Mouse (Mus musculus): ENCODE measurements around the gene Zfp62. TPM values are rescaled to one million over a fixed set of nuclear protein-coding genes. Genes with fewer than 3 reads are reported as not detected.
A peak's percentile ranks its signal among the peaks of the same experiment; 100 is the strongest.

Zfp62 gene
- total RNA-seq, 1 experiment, result 25.2 TPM

DNA sequence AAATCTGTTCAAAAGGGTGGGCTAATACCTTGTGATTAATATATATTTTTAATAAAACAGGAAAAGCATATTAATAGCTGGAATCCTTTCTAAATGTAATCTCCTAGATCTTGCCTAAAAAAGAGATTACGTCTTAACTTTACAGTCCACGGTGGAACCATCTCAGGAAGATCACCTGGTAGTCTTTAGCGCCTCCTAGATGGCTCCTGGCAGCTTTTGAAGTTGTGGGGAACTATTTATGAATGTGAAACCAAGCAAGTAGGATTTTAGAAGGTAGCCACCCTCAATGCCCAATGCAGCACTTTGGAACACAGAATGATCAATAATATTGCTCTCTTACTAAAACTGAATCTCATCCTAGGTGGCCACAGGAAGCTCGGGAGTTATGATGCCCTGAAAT is 37.8 kb downstream of the Zfp62 start:
- Histone ChIP-seq H3K9ac (ENCODE audit: insufficient read depth, low read depth, low read length, poor library complexity, severe bottlenecking) (no peak overlapping the region), H3K4me1 (ENCODE audit: control insufficient read depth in 2 of 2, insufficient read depth in 2 of 2, low read length in 2 of 2, poor library complexity in 1 of 2) (peaks cover 0 to 2% of the 10 kb centered on the region in 2 experiments; a peak in 1 of 4 replicates), H3K36me3 (ENCODE audit: control insufficient read depth, insufficient read depth, low read length, poor library complexity, severe bottlenecking) (no peaks in the 10 kb centered on the region), H3K4me3 (ENCODE audit: insufficient read depth in 1 of 2, low read depth in 1 of 2, low read length in 2 of 2, poor library complexity in 1 of 2, severe bottlenecking in 1 of 2) (no peak overlapping the region), H3K9me3 (ENCODE audit: control insufficient read depth, insufficient read depth, low read depth, low read length) (no peaks in the 10 kb centered on the region), H3K27ac (ENCODE audit: insufficient read depth, low read depth, low read length, poor library complexity, severe bottlenecking) (no peak overlapping the region)
- in situ Hi-C loops (cut with MboI; ENCODE audit: low sequenced_read_pairs in 2 of 2, unreplicated experiment in 2 of 2), result no loop called here
- no peak for DNase-seq (ENCODE audit: low read depth, low spot score)
- no peak for TF ChIP-seq HCFC1 (IDR thresholded peaks at IDR 0.05; ENCODE audit: borderline replicate concordance, insufficient read depth, low read length)
- no peak for TF ChIP-seq ZNF384 (IDR thresholded peaks at IDR 0.05; ENCODE audit: low read depth, low read length)
- TF ChIP-seq MAFK (IDR thresholded peaks at IDR 0.05; ENCODE audit: insufficient read depth, low read depth, low read length), result no peak
- no peak for TF ChIP-seq CHD2 (IDR thresholded peaks at IDR 0.05; ENCODE audit: low read depth, low read length)
- TF ChIP-seq ZC3H11A (IDR thresholded peaks at IDR 0.05; ENCODE audit: borderline replicate concordance, low read depth, low read length), result no peak

DNA sequence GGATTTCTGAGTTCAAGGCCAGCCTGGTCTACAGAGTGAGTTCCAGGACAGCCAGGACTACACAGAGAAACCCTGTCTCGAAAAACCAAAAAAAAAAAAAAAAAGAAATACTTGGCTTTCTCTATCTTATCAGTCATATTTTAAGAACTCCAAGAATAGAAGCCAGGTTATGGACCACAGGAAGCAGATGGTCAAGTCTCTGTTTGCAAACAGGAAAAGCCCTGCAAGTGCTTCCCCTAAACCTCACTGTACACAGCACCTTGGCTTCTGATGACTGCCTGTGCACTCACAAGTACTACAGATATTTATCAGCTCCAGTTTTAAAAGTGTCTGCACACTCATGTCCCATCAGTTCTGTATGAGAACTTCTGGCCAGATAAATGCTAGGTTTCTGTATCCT is 38.4 kb downstream of the Zfp62 start:
- H3K4me1 ChIP-seq (ENCODE audit: control insufficient read depth in 2 of 2, insufficient read depth in 2 of 2, low read length in 2 of 2, poor library complexity in 1 of 2), result peaks cover 2% of the 10 kb centered on the region in 2 experiments; a peak in 1 of 4 replicates
- H3K9ac ChIP-seq (ENCODE audit: insufficient read depth, low read depth, low read length, poor library complexity, severe bottlenecking), result no peak overlapping the region
- no peaks in the 10 kb centered on the region for H3K36me3 ChIP-seq (ENCODE audit: control insufficient read depth, insufficient read depth, low read length, poor library complexity, severe bottlenecking)
- in situ Hi-C loops (cut with MboI; ENCODE audit: low sequenced_read_pairs in 2 of 2, unreplicated experiment in 2 of 2), result no loop called here
- no peak for TF ChIP-seq CHD2 (IDR thresholded peaks at IDR 0.05; ENCODE audit: low read depth, low read length)
- TF ChIP-seq HCFC1 (IDR thresholded peaks at IDR 0.05; ENCODE audit: borderline replicate concordance, insufficient read depth, low read length), result no peak
- TF ChIP-seq ZNF384 (IDR thresholded peaks at IDR 0.05; ENCODE audit: low read depth, low read length), result no peak
- TF ChIP-seq MAFK (IDR thresholded peaks at IDR 0.05; ENCODE audit: insufficient read depth, low read depth, low read length), result no peak
- TF ChIP-seq ZC3H11A (IDR thresholded peaks at IDR 0.05; ENCODE audit: borderline replicate concordance, low read depth, low read length), result no peak
- H3K27ac ChIP-seq (ENCODE audit: insufficient read depth, low read depth, low read length, poor library complexity, severe bottlenecking), result no peak overlapping the region
- no peak overlapping the region for H3K4me3 ChIP-seq (ENCODE audit: insufficient read depth in 1 of 2, low read depth in 1 of 2, low read length in 2 of 2, poor library complexity in 1 of 2, severe bottlenecking in 1 of 2)
- no peaks in the 10 kb centered on the region for H3K9me3 ChIP-seq (ENCODE audit: control insufficient read depth, insufficient read depth, low read depth, low read length)
- DNase-seq (ENCODE audit: low read depth, low spot score), result no peak

DNA sequence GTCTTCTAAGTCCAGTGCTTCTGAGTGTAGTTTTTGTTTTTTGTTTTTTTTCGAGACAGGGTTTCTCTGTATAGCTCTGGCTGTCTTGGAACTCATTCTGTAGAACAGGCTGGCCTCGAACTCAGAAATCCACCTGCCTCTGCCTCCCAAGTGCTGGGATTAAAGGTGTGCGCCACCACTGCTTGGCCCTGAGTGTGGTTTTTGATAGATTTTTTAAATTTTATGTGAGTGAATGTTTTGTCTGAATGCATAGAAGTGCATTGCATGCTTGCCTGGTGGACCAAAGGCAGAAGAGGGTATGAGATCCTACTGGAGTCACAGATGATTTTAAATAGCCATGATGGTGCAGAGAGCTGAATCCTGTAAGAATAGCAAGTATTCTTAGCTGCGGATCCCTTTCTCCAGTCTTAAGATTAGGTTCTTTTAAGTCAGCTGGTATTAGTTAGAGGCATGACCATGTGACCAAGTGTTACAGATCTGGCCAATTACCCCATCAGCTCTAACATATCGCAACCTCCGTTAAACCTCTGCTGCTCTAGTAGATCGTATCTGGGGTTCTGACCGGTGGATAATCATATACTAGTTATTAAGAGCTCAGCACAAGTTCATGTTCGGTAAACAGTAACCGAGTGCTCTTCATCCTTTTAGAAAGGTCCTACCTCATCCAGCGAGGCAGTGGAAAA is 40.0 kb downstream of the Zfp62 start:
- Histone ChIP-seq H3K4me1 (ENCODE audit: control insufficient read depth in 2 of 2, insufficient read depth in 2 of 2, low read length in 2 of 2, poor library complexity in 1 of 2) (peaks cover 2 to 6% of the 10 kb centered on the region in 2 experiments; a peak in 1 of 4 replicates), H3K9ac (ENCODE audit: insufficient read depth, low read depth, low read length, poor library complexity, severe bottlenecking) (peak overlapping the region; percentile 78), H3K27ac (ENCODE audit: insufficient read depth, low read depth, low read length, poor library complexity, severe bottlenecking) (peak overlapping the region; percentile 18; the same call in 1 of the 2 replicates), H3K9me3 (ENCODE audit: control insufficient read depth, insufficient read depth, low read depth, low read length) (no peaks in the 10 kb centered on the region), H3K36me3 (ENCODE audit: control insufficient read depth, insufficient read depth, low read length, poor library complexity, severe bottlenecking) (no peaks in the 10 kb centered on the region), H3K4me3 (ENCODE audit: insufficient read depth in 1 of 2, low read depth in 1 of 2, low read length in 2 of 2, poor library complexity in 1 of 2, severe bottlenecking in 1 of 2) (peak overlapping the region; percentile 68 to 83)
- in situ Hi-C loops (cut with MboI; ENCODE audit: low sequenced_read_pairs in 2 of 2, unreplicated experiment in 2 of 2), result no loop called here
- no peak for DNase-seq (ENCODE audit: low read depth, low spot score)
- TF ChIP-seq CHD2 (IDR thresholded peaks at IDR 0.05; ENCODE audit: low read depth, low read length), result no peak

DNA sequence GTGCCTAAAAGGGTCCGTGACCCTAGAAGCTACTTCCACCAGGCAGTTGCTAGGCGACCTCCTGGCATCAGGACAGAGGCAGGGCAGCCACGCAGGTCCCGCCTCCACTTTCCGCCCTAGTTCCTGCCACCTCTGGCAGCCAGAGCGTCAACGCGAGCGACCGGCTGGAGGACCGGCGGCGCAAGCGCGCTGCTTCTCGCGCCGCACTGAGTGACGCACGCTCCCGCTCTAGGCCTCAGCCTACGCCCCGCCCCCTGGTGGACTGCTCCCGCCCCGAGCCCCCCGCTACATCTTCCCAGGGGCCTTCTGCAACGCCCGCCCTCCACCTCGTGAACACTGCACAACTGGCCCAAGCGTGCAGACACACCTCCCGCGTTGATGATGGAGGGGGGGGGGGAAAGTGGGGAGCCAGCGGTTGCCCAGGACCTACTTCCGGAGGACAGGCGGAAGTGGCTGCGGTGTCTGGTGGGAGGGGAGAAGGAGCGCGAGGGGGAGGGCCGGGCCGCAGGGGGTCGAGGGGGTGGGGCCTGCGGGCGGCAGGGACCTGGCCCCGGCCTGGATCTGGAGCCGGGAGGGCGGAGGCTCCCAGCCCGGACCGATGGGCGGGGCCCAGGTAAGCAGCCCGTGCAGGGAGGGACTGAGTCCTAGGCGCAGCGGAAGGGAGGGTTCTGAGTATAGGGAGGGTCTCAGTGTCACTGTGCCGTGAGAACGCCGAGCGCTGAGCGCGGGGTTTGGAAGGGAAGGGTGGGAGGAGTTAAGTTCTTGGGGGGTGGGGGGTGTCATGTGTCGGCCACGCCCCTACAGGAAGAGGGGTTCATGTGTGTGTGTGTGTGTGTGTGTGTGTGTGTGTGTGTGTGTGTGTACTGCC is 40.9 kb downstream of the Zfp62 start, which contains the start of gene Mgat1:
Gene Mgat1 (plus strand): TSS at position 465 of the 868 bp plus-strand sequence.
- no peaks in the 10 kb centered on the region for H3K36me3 ChIP-seq (ENCODE audit: control insufficient read depth, insufficient read depth, low read length, poor library complexity, severe bottlenecking)
- H3K4me3 ChIP-seq (ENCODE audit: insufficient read depth in 1 of 2, low read depth in 1 of 2, low read length in 2 of 2, poor library complexity in 1 of 2, severe bottlenecking in 1 of 2), result peak within 1 kb of the TSS; percentile 68 to 83
- peak; percentile 94 for DNase-seq (ENCODE audit: low read depth, low spot score)
- H3K27ac ChIP-seq (ENCODE audit: insufficient read depth, low read depth, low read length, poor library complexity, severe bottlenecking), result peak within 1 kb of the TSS; percentile 57; the same call in 1 of the 2 replicates
- in situ Hi-C loops (cut with MboI; ENCODE audit: low sequenced_read_pairs in 2 of 2, unreplicated experiment in 2 of 2), result no loop called here
- no peaks in the 10 kb centered on the region for H3K9me3 ChIP-seq (ENCODE audit: control insufficient read depth, insufficient read depth, low read depth, low read length)
- TF ChIP-seq MAFK (IDR thresholded peaks at IDR 0.05; ENCODE audit: insufficient read depth, low read depth, low read length), result no peak
- TF ChIP-seq ZNF384 (IDR thresholded peaks at IDR 0.05; ENCODE audit: low read depth, low read length), result no peak
- TF ChIP-seq HCFC1 (IDR thresholded peaks at IDR 0.05; ENCODE audit: borderline replicate concordance, insufficient read depth, low read length), result peak; percentile 71; the same call in 1 of the 2 replicates
- H3K4me1 ChIP-seq (ENCODE audit: control insufficient read depth in 2 of 2, insufficient read depth in 2 of 2, low read length in 2 of 2, poor library complexity in 1 of 2), result peaks cover 2 to 7% of the 10 kb centered on the region in 2 experiments; a peak in 1 of 4 replicates
- H3K9ac ChIP-seq (ENCODE audit: insufficient read depth, low read depth, low read length, poor library complexity, severe bottlenecking), result peak within 1 kb of the TSS; percentile 78

Data from ES-E14 (cell line).